Mouse (Mus musculus) Patski (cell line): ENCODE data around the gene Gprc5a. TPM values are rescaled to one million over a fixed set of nuclear protein-coding genes. Genes with fewer than 3 reads are reported as not detected.

Experiments
- ATAC-seq: fragments of 100-300 bp; one replicate; pipeline ENCODE4 v1.8.0; 2021
- CTCF ChIA-PET: fragments of 350-600 bp; sonication (Branson Sonifier 250); formaldehyde crosslinking; loops from one replicate; lab custom pipeline; 2022; ENCODE audit warnings: inconsistent platforms; lab: Charles Lee
- POLR2A ChIA-PET: fragments of 350-600 bp; sonication (Branson Sonifier 250); formaldehyde crosslinking; loops from one replicate; lab custom pipeline; 2022; ENCODE audit warnings: antibody characterized with exemption, inconsistent platforms; lab: Charles Lee
- DNase-seq: peaks from one replicate; pipeline ENCODE4 v3.0.0-alpha.2; 2011; ENCODE audit warnings: low read depth, low spot score
- H3K27me3 ChIP-seq: fragments of 371-371 bp; one replicate; pipeline ENCODE4 v1.5.1; 2021
- CTCF ChIP-seq: fragments of 100-300 bp; IDR thresholded peaks from one replicate; pipeline ENCODE4 v1.5.1; 2021
- in situ Hi-C: fragments of 300-500 bp; cut with MboI; formaldehyde crosslinking; loops from 3 replicates; pipeline ENCODE4 v1.11.1; 2018; ENCODE audit warnings: low pct_unique_long_range_greater_than_20kb, mixed read lengths
- polyA plus RNA-seq: library from polyadenylated mRNA; unstranded; gene quantifications from one replicate; pipeline ENCODE4 v1.2.3, GENCODE M21; 2021

The Gprc5a gene
- polyA plus RNA-seq, 1 experiment from 2014 or later: 80.0 TPM

GRCm38 (mm10) chr6:135124755-135125380, 59.4 kb downstream of the Gprc5a start:
- H3K27me3 ChIP-seq: no peaks in the 10 kb centered on the region
- TF ChIP-seq CTCF: no peak
- ATAC-seq (no peak), DNase-seq (no peak)
- CTCF ChIA-PET: interaction anchor here (0.9 kb wide), 1 partner anchor 19 kb away, joined by 3 read pairs; no protein-coding TSS in a partner anchor
- POLR2A ChIA-PET: no interaction called here
- in situ Hi-C loops: no loop called here

- DNase-seq (no peak), ATAC-seq (no peak)
- CTCF ChIA-PET: interaction anchor here (0.7 to 1.5 kb wide), 4 partner anchors 10 to 78 kb away, joined by 3 to 6 read pairs (median 4); no protein-coding TSS in a partner anchor
- POLR2A ChIA-PET: no interaction called here
- no peak for TF ChIP-seq CTCF
- no peaks in the 10 kb centered on the region for H3K27me3 ChIP-seq
- in situ Hi-C loops: no loop called here
These were observed 67.6 kb downstream of the Gprc5a start for GRCm38 (mm10) chr6:135133086-135133485.

GRCm38 (mm10) chr6:135133486-135133885, 68.0 kb downstream of the Gprc5a start:
- DNase-seq: no peak
- ATAC-seq: no peak
- in situ Hi-C loops: no loop called here
- no peak for TF ChIP-seq CTCF
- POLR2A ChIA-PET: interaction anchor here (0.6 kb wide), 1 partner anchor 20 kb away, joined by 4 read pairs; no protein-coding TSS in a partner anchor
- CTCF ChIA-PET: interaction anchor here (1.2 kb wide), 1 partner anchor 10 kb away, joined by 6 read pairs; no protein-coding TSS in a partner anchor
- H3K27me3 ChIP-seq: no peaks in the 10 kb centered on the region

Other genes starting within 250 kb of the Gprc5a start
- 19.6 TPM for gene Crebl2, start 235.5 kb upstream of the Gprc5a start, polyA plus RNA-seq
- gene Gpr19, start 167.1 kb upstream of the Gprc5a start, polyA plus RNA-seq: 4.2 TPM
- gene Cdkn1b, start 145.2 kb upstream of the Gprc5a start, polyA plus RNA-seq: 76.0 TPM
- 0.23 TPM for gene Apold1, start 83.9 kb upstream of the Gprc5a start, polyA plus RNA-seq
- gene Ddx47, start 54.0 kb upstream of the Gprc5a start, polyA plus RNA-seq: 76.9 TPM
- gene Gprc5d, start 52.6 kb downstream of the Gprc5a start, polyA plus RNA-seq: not detected
- 16.8 TPM for gene Fam234b, start 132.3 kb downstream of the Gprc5a start, polyA plus RNA-seq
- gene Hebp1, start 132.4 kb downstream of the Gprc5a start, polyA plus RNA-seq: 5.2 TPM
- 0.05 TPM for gene Gsg1, start 188.7 kb downstream of the Gprc5a start, polyA plus RNA-seq
- not detected for gene Pbp2, start 244.8 kb downstream of the Gprc5a start, polyA plus RNA-seq